Mouse (Mus musculus): ENCODE measurements at regions not wholly inside any gene's neighbourhood (a gene's known extent, or its start where the extent isn't known, plus 50 kb on each side); places are given as distances from the start of the nearest gene placed in this dataset.

GRCm38 (mm10) chr10:44589352-44589751 lies 61.1 kb upstream of the Prdm1 start:
- DNase-seq (ENCODE audit: low spot score in 2 of 2): peak; percentile 34 to 70

- no peak for DNase-seq (ENCODE audit: low spot score in 2 of 2)
Observed at GRCm38 (mm10) chr10:44582736-44583135, 54.4 kb upstream of the Prdm1 start.

Data from heart, adult 9 months (tissue).